Mouse (Mus musculus) G1E (cell line): ENCODE results near the gene Cnnm3.

ENCODE experiments used
- CTCF ChIP-seq: IDR thresholded peaks from 2 replicates; pipeline ENCODE4 v1.5.1; 2012; ENCODE audit warnings: low read depth, low read length, inconsistent platforms, mixed read lengths
- GATA1 ChIP-seq: IDR thresholded peaks from 2 replicates; pipeline ENCODE4 v1.6.1; 2012; ENCODE audit warnings: borderline replicate concordance, low read length, inconsistent platforms, mixed read lengths
- TAL1 ChIP-seq: conservative IDR thresholded peaks from 2 replicates; pipeline ENCODE4 v1.6.1; 2012; ENCODE audit warnings: low read depth, low read length, inconsistent platforms, mixed read lengths

GRCm38 (mm10) chr1:36546888-36547471, 35.3 kb downstream of the Cnnm3 start, which contains the start of gene Ankrd39:
- TF ChIP-seq CTCF (peak; percentile 89), GATA1 (no peak), TAL1 (no peak)
